Mouse (Mus musculus) liver (tissue): ENCODE results near the gene Tln2.

Source experiments
- DNase-seq: peaks from one replicate; pipeline ENCODE4 v3.0.0-alpha.2; 2020; ENCODE audit warnings: mixed read lengths

Gene Tln2

DNA sequence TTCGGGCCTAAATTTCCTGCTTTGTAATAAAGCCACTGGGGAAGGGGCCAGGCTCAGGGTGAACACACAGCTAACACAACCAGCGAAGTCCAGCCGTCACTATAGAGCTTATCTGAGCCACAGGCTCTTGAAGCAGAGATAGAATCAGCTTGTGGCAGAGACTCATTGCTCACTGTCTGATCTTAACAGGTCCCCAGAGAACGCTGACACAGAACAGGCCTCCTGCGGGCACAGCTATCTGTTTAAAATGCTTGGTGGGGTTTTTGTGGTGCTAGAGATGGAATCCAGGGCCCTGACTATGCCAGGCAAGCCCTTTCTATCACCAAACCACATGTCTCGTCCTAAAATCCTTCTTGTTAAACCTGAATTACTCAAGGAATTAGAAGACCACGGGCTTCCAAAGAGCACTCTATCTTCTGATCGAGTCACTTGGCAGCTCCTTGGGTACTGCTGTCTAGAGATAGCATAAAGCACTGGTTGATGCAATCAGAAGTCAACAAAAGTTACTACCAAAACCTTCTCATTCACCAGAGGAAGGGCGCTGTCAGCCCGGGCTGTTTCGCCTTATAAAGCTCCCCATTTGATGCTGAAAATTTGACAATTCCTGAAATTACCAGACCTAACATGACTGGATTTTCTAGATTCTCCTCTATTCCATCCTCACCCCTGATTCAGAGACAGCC lies 95.9 kb downstream of the Tln2 start:
- no peak for DNase-seq

DNA sequence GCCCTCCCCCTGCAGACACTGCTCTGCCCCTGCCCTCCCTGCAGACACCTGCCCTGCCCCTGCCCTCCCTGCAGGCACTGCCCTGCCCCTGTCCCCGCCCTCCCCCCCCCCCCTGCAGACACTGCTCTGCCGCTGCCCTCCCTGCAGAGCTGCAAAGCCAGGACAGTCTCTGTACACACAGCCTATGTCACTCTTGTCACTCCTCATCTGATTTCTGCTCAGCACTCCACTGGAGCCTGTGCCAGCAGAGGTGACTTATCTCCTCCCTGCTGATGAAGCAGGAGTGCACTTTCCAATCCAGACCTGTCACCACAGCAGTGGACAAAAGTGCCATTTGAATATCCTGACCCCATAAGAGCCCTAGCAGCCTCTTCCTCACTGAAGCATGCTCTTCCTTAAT lies 118.0 kb downstream of the Tln2 start:
- no peak for DNase-seq

DNA sequence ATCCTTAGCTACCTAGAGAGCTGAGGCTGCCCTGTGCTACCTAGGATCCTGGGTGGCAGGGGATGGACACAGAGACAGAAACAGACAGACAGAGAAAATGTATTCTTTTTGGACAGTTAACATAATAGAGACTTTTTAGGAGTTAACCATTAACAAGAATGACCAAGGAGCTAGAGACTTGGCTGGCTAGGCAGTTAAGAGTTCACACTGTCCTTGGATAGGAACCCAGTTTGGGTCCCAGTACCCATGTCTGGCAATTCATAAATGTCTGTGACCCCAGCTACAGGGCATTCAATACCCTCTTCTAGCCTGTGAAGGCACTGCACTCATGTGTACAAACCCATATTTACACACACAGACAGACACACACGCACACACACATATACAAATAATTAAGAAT lies 122.0 kb downstream of the Tln2 start:
- DNase-seq = no peak

- no peak for DNase-seq
These were observed 124.0 kb downstream of the Tln2 start for GRCm38 (mm10) chr9:67435333-67436154.

GRCm38 (mm10) chr9:67429199-67429892 lies 130.2 kb downstream of the Tln2 start:
- DNase-seq = no peak

DNA sequence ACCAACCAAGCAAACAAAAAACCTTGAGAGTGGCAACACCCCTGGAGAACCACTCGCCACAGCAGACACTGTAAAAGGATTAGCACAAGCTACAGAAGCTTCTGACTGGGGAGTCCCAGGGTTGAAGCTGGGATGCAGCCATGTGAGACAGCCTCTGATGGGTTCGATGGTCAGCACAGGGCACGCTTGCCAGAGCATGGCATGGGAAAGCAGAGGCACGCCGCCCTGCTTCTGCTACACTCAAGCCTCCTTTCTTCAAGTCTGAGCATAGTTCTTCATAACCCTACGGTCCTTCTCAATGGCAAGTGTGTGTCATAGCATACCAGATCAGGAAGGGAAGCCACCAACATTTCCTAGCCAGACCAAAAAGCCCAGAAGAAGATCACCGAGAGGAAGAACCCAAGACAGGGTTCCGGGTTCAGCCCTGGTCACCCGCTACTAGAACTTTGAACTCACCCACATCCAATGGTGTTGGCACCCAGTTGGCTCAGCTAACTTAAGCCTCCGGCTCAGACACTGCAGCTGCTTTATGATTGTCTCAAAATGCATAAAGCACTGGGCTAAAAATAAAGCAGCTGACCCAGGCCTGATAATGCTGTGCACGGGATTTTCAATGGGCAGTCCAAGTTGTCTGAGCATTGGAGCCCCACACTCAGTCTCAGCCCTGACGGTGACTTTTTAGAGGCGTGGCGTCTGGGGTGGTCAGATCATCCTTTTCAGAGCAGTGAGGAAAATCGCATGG lies 131.0 kb downstream of the Tln2 start:
- DNase-seq = no peak

DNA sequence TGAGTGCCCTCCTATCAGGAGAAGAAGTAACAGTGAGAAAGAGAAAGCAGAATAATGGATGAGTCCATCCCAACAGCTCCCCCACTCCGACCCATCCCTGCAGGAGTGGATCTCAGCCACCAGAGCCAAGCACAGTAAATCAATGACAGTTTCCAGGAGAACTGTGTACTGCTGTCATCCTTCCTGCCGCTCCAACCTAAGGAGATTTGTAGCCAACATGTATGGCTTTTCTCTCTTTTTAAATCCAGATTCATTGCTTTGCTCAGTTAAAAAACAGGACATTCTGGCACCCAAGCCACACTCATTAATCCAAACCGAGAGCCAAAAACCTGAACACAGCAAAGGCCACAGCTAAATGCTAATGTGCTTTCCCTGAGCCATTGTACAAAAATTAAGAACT lies 133.2 kb downstream of the Tln2 start:
- no peak for DNase-seq

GRCm38 (mm10) chr9:67424110-67424509 lies 135.4 kb downstream of the Tln2 start:
- no peak for DNase-seq

DNA sequence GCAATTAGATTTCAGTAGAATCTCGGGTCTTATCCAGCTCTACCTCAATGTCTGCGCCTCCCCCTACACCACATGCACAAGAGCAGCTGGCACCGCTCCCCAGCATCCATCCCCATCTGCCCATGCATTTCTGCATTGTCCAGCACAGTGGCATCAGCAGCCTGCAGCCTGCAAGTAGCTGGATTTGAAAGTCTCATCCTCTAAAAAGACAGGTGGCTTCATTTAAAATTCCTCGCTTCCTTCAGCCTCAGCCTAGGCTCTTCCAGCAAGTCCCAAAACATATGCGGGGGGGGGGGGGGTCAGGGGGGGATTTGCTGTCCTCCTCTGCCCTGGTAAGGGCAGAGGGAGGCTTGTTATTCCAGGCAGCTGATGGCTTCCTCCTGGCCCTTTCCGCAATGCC lies 141.4 kb downstream of the Tln2 start:
- DNase-seq = no peak

GRCm38 (mm10) chr9:67410667-67411066 lies 148.8 kb downstream of the Tln2 start:
- DNase-seq = no peak

GRCm38 (mm10) chr9:67404736-67405135 lies 154.8 kb downstream of the Tln2 start:
- DNase-seq = no peak

DNA sequence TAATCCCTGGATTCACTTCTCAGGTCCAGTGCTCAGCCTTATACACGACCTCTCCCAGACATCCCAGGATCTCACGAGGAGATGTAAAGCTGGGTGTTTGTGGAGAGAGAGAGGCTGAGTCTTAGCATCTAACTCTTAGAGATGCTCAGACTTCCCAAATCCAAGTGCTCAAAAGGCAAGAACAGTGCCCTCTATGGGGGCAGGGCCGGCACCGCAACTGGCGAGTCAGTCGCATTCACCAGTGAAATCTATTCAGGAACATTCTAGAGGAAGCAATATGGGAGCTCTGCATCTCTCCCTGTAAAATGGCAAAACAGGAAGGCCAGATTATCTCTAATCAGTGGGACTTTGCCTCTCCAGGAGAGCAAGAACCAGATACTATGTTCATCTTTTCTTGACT lies 159.9 kb downstream of the Tln2 start:
- no peak for DNase-seq

GRCm38 (mm10) chr9:67397756-67398155 lies 161.7 kb downstream of the Tln2 start:
- no peak for DNase-seq

DNA sequence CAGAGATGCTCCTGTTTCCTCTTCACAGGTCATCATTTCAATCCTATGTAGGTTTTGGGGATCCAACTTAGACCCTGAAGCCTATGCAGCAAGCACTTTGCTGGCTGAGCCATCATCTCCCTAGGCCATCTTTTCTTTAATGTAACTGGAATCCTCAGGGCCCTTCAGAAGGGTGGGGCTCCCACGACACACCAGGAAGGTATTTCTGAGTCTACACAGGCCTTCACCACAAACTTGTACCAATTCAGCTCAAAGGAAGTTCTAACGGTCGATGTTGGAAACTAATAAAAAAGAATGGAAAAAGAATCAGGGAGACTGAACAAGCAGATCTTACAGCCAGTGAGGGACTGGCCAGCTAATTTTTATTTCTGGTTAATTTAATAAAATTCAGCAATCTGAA lies 163.1 kb downstream of the Tln2 start:
- DNase-seq = no peak

DNA sequence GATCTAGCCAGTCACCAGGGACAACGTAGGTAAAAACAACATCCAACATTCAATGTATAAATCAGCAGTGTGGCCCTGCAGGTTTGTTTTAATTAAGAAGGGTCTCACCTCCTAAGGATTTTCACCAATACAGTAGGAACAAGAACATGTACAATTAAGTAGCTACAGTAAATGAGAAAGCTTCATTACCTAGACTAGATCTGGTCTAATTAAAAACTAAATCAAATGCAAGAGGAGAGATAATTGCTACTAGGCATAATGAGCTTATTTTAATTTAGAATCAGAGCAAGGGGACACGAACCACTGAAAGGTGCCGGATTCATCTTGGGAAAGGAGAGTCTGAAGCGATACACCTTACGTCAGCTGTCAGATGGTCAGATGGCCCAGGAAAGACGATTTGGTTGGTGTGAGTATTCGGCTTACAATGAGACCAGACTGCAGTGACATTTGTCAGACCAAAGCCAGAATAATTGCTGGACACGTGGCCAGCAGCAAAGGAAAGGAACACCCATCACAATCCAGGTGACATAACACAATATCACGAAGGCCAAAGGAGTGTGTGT lies 175.4 kb downstream of the Tln2 start:
- DNase-seq = no peak

DNA sequence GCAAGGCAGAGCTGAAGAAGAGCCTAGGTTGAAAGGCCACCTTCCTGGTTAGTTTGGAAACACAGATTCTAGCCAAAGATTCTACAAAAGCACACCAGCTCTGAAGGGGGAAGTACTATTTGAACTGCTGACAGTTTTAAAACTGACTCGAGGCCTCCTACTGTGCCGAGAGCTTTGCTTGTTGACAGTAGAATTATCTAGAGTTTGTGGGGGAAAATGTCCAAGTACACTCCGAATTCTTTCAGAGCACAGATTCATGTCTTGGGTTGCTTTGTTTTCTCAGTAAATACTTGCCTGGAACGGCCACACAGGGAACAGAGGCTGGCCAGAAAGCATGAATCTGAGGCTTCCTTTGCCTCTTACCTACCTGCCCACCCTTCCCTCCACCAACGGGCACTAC lies 179.4 kb downstream of the Tln2 start:
- DNase-seq = no peak

- no peak for DNase-seq
These were observed 180.7 kb downstream of the Tln2 start for GRCm38 (mm10) chr9:67378772-67379171.

- no peak for DNase-seq
These were observed 191.4 kb downstream of the Tln2 start for GRCm38 (mm10) chr9:67368078-67368477.

- DNase-seq = no peak
These were observed 197.0 kb downstream of the Tln2 start for GRCm38 (mm10) chr9:67362511-67362910.

- DNase-seq = no peak
These were observed 197.4 kb downstream of the Tln2 start for GRCm38 (mm10) chr9:67362053-67362452.

DNA sequence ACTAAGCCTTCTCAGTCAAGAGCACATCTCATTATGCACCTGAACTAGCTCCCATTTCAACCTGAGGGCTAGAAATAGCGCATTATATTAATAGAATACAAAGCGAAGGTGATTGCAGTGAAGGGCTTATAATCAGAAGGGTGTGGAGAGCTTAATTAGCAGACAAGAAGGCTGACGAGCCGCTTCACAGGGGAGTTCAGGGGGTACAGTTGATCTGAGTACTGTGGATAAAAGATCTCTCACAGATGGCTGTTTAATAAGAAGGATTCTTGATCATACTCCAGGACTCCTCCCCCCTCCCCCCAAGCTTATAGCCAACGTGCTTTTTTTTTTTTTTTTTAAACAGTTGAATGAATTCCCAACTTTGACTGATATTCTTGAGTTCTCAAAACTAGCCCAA lies 198.0 kb downstream of the Tln2 start:
- DNase-seq = no peak

DNA sequence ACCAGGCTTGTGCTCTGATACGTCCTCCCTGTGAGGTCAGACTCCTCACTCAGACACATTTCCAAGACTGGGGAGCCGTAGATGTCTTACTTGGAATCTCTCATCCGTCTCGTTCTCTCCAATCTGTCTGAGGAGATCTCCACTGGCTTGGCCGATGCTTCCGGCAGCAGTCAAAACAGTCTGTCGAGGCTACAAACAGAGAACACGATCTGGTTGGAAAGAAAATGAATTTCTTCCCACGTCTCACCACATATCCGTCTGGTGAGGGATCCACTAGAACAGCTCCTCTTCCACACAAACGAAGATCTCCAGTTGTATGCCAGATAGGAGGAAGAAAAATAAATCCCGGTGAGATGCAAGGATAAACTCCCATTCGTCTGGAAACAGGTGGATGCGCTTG lies 205.1 kb downstream of the Tln2 start:
- no peak for DNase-seq

- no peak for DNase-seq
These were observed 206.1 kb downstream of the Tln2 start for GRCm38 (mm10) chr9:67353365-67353764.
